Mouse (Mus musculus): ENCODE measurements around the gene Slc22a21.
"Not testable (repeated sequence)": the region's sequence is repeated elsewhere in the genome, so short reads cannot be mapped to it uniquely, and the experiment has no call there.

The Slc22a21 gene

GRCm38 (mm10) chr11:53979788-53980621 is at the start of gene Slc22a21:
Slc22a21 (minus strand) TSS chr11:53980332.
- DNase-seq (ENCODE audit: low read depth, low spot score), result peak; percentile 80

- no peak for DNase-seq (ENCODE audit: low read depth, low spot score)
Observed at GRCm38 (mm10) chr11:54028997-54029396, 48.9 kb upstream of the Slc22a21 start.

- DNase-seq (ENCODE audit: low read depth, low spot score), result peak; percentile 49
Observed at GRCm38 (mm10) chr11:54028044-54028951, 48.2 kb upstream of the Slc22a21 start, which contains the start of gene Slc22a4. Slc22a4 (minus strand) TSS chr11:54028090.

GRCm38 (mm10) chr11:54027131-54028043 is 47.3 kb upstream of the Slc22a21 start:
- no peak for DNase-seq (ENCODE audit: low read depth, low spot score)

GRCm38 (mm10) chr11:54026491-54027041 is 46.4 kb upstream of the Slc22a21 start:
- no peak for DNase-seq (ENCODE audit: low read depth, low spot score)

GRCm38 (mm10) chr11:54021396-54022093 is 41.4 kb upstream of the Slc22a21 start:
- no peak for DNase-seq (ENCODE audit: low read depth, low spot score)

GRCm38 (mm10) chr11:54018893-54019732 is 39.0 kb upstream of the Slc22a21 start:
- DNase-seq (ENCODE audit: low read depth, low spot score), result peak; percentile 8

- DNase-seq (ENCODE audit: low read depth, low spot score), result peak; percentile 65
Observed at GRCm38 (mm10) chr11:54017596-54017995, 37.5 kb upstream of the Slc22a21 start.

GRCm38 (mm10) chr11:54016051-54016450 is 35.9 kb upstream of the Slc22a21 start:
- DNase-seq (ENCODE audit: low read depth, low spot score), result no peak

- DNase-seq (ENCODE audit: low read depth, low spot score), result no peak
Observed at GRCm38 (mm10) chr11:54012961-54013360, 32.8 kb upstream of the Slc22a21 start.

- DNase-seq (ENCODE audit: low read depth, low spot score), result no peak
Observed at GRCm38 (mm10) chr11:54011255-54011654, 31.1 kb upstream of the Slc22a21 start.

GRCm38 (mm10) chr11:54008416-54008920 is 28.3 kb upstream of the Slc22a21 start:
- DNase-seq (ENCODE audit: low read depth, low spot score), result no peak

- no peak for DNase-seq (ENCODE audit: low read depth, low spot score)
Observed at GRCm38 (mm10) chr11:54007717-54008116, 27.6 kb upstream of the Slc22a21 start.

GRCm38 (mm10) chr11:54006901-54007300 is 26.8 kb upstream of the Slc22a21 start:
- DNase-seq (ENCODE audit: low read depth, low spot score), result no peak

GRCm38 (mm10) chr11:54006362-54006761 is 26.2 kb upstream of the Slc22a21 start:
- DNase-seq (ENCODE audit: low read depth, low spot score), result not testable (repeated sequence)

GRCm38 (mm10) chr11:54004734-54005133 is 24.6 kb upstream of the Slc22a21 start:
- DNase-seq (ENCODE audit: low read depth, low spot score), result no peak

GRCm38 (mm10) chr11:54004221-54004620 is 24.1 kb upstream of the Slc22a21 start:
- no peak for DNase-seq (ENCODE audit: low read depth, low spot score)

- DNase-seq (ENCODE audit: low read depth, low spot score), result peak; percentile 61
Observed at GRCm38 (mm10) chr11:54002761-54003717, 22.9 kb upstream of the Slc22a21 start.

Data from CD4-positive helper T cell, adult 2 months (primary cell).